Mouse (Mus musculus): ENCODE results near the gene Trem2.

DNA sequence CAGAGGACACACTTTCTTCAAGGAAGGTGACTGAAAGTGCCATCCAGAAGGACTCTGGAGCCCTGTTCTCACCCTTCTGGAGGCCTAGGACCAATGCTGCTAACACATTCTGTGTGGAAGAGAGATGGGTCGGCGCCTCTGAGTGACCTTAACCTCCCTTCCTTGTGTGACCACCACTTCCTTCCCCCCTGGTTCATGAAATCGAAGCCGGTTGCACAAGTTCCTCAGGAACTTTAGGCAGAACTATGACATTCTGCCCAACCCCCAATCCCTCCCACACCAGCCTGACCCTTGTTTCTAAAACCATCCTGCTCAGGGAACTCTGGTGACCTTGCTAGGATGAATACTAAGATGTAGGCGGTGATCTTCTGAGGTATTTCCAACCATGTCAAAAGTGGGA lies 21.9 kb upstream of the Trem2 start:
- TF ChIP-seq CTCF (IDR thresholded peaks at IDR 0.05; ENCODE audit: borderline replicate concordance, extremely low read depth, insufficient read depth, insufficient read length) (no peak), POLR2A (IDR thresholded peaks at IDR 0.05; ENCODE audit: borderline replicate concordance, extremely low read depth, insufficient read depth, insufficient read length, poor library complexity, severe bottlenecking) (no peak)

Measured in brain, embryonic 14.5 days (tissue).